In genomic region chr16:18073259-18073962, GRCm38 (mm10) we compare ENCODE assay signal across 11 mouse cellular contexts. TPM values are rescaled to one million over a fixed set of nuclear protein-coding genes. Genes with fewer than 3 reads are reported as not detected.
A peak's percentile ranks its signal among the peaks of the same experiment; 100 is the strongest.
DNase-seq lines count a peak whose midpoint lies in the region; ATAC-seq and TF ChIP-seq lines count a peak whose summit lies in the region.
"Had no signal": no experiment of that assay in that cellular context is flagged by ENCODE, and none has a peak within 500 bp of the region (broad histone marks: within the 10 kb centered on the region; RNA-seq: fewer than 3 reads in every experiment).

No protein-coding gene starts in this region.

- intact Hi-C loops in gastrocnemius, postnatal 36 days (cut with DNase I): no loop called here

- no peak for TF ChIP-seq EP300 in lung, postnatal 0 days (IDR thresholded peaks at IDR 0.05)

- H3K27ac ChIP-seq in lung, postnatal 0 days (ENCODE audit: low read length): no peak overlapping the region
- H3K27ac ChIP-seq in intestine, embryonic 16.5 days (ENCODE audit: low read length): no peak overlapping the region
- H3K27ac ChIP-seq: neural tube, embryonic 13.5 days had no signal

- no peaks in the 10 kb centered on the region for H3K27me3 ChIP-seq in lung, postnatal 0 days (replicated peaks; ENCODE audit: insufficient read depth, low read length)
- no peaks in the 10 kb centered on the region for H3K27me3 ChIP-seq in intestine, embryonic 16.5 days (replicated peaks; ENCODE audit: control insufficient read depth, insufficient read depth, low read length)
- H3K27me3 ChIP-seq: heart, embryonic 12.5 days; neural tube, embryonic 13.5 days had no signal

- WGBS in lung, postnatal 0 days: 61% methylated on average over 9 of the region's 9 CpGs
- WGBS in intestine, embryonic 16.5 days: 72% methylated on average over 9 of the region's 9 CpGs

- peak; percentile 72 for DNase-seq in lung, postnatal 0 days (ENCODE audit: low spot score)
- DNase-seq in lung, postnatal 25 days (ENCODE audit: low spot score): no peak
- peak; percentile 23 for DNase-seq in MN1 (ENCODE audit: low spot score)
- DNase-seq in thymus, postnatal 10 days (ENCODE audit: low spot score in 2 of 2): peak; percentile 81 to 86
- no peak for DNase-seq in gastrocnemius, postnatal 36 days
- no peak for DNase-seq in gastrocnemius, postnatal 4 days (ENCODE audit: low spot score in 2 of 2)
- no peak for DNase-seq in kidney, postnatal 36 days
- DNase-seq: kidney, adult 11 months had no signal

- no peaks in the 10 kb centered on the region for H3K9me3 ChIP-seq in lung, postnatal 0 days (ENCODE audit: low read length)
- H3K9me3 ChIP-seq in intestine, embryonic 16.5 days (ENCODE audit: control insufficient read depth, low read length): no peaks in the 10 kb centered on the region
- H3K9me3 ChIP-seq: heart, embryonic 12.5 days; neural tube, embryonic 13.5 days had no signal

- peaks cover 12% of the 10 kb centered on the region; the same call in 1 of the 2 replicates for H3K36me3 ChIP-seq in lung, postnatal 0 days (ENCODE audit: insufficient read depth, low read length)
- peaks cover 15% of the 10 kb centered on the region; the same call in 1 of the 2 replicates for H3K36me3 ChIP-seq in intestine, embryonic 16.5 days (ENCODE audit: control insufficient read depth, insufficient read depth, low read length)

- TF ChIP-seq CTCF in lung, postnatal 0 days (IDR thresholded peaks at IDR 0.05): no peak

- H3K9ac ChIP-seq in lung, postnatal 0 days (replicated peaks; ENCODE audit: low read depth): no peak overlapping the region
- no peak overlapping the region for H3K9ac ChIP-seq in intestine, embryonic 16.5 days (ENCODE audit: low read depth, low read length)
- H3K9ac ChIP-seq: heart, embryonic 12.5 days; neural tube, embryonic 13.5 days had no signal

- H3K4me2 ChIP-seq in lung, postnatal 0 days (replicated peaks; ENCODE audit: low read depth, low read length): no peak overlapping the region
- no peak overlapping the region for H3K4me2 ChIP-seq in intestine, embryonic 16.5 days (ENCODE audit: low read depth, low read length)
- H3K4me2 ChIP-seq: heart, embryonic 12.5 days; neural tube, embryonic 13.5 days had no signal

- H3K4me1 ChIP-seq in lung, postnatal 0 days (ENCODE audit: insufficient read depth, low read depth, low read length): no peaks in the 10 kb centered on the region
- peaks cover 18% of the 10 kb centered on the region for H3K4me1 ChIP-seq in intestine, embryonic 16.5 days (ENCODE audit: control insufficient read depth, insufficient read depth, low read length)

- no peak overlapping the region for H3K4me3 ChIP-seq in lung, postnatal 0 days (ENCODE audit: low read depth, low read length)
- no peak overlapping the region for H3K4me3 ChIP-seq in intestine, embryonic 16.5 days (ENCODE audit: low read length)
- H3K4me3 ChIP-seq: heart, embryonic 12.5 days; neural tube, embryonic 13.5 days had no signal

- peak; percentile 88 for ATAC-seq in lung, postnatal 0 days
- peak; percentile 36 for ATAC-seq in intestine, embryonic 16.5 days

RNA-seq across cellular contexts. Expression of gene Prodh, which starts 16.6 kb away (rescaled TPM):
- polyA plus RNA-seq in lung, postnatal 0 days (2015; fragmentation: Nextera tagmentation; extraction: Ambion mirVana): 10.6 and 11.0 TPM in 2 replicates
- 20.1 and 24.4 TPM in 2 replicates for polyA plus RNA-seq in intestine, embryonic 16.5 days (2015; fragmentation: Nextera tagmentation; extraction: Ambion mirVana)
- 10 to 100 TPM in 1 of 2 experiments, 1 to 10 TPM in 1; 8.5 to 13.3 TPM for total RNA-seq in gastrocnemius, postnatal 36 days (2021)
- total RNA-seq in gastrocnemius, postnatal 4 days (2021): 1 to 10 TPM; 3.1 to 3.7 TPM

RNA-seq across cellular contexts. Expression of gene Dgcr6, which starts 20.8 kb away (rescaled TPM):
- 78.6 and 87.2 TPM in 2 replicates for polyA plus RNA-seq in lung, postnatal 0 days (2015; fragmentation: Nextera tagmentation; extraction: Ambion mirVana)
- 77.0 and 77.1 TPM in 2 replicates for polyA plus RNA-seq in intestine, embryonic 16.5 days (2015; fragmentation: Nextera tagmentation; extraction: Ambion mirVana)
- 10 to 100 TPM; 29.3 to 36.3 TPM for total RNA-seq in gastrocnemius, postnatal 36 days (2021)
- total RNA-seq in gastrocnemius, postnatal 4 days (2021): 10 to 100 TPM; 35.3 to 35.4 TPM

RNA-seq across cellular contexts. Expression of gene Rtn4r, which starts 54.0 kb away (rescaled TPM):
- polyA plus RNA-seq in lung, postnatal 0 days (2015; fragmentation: Nextera tagmentation; extraction: Ambion mirVana): 0.17 and 0.23 TPM in 2 replicates
- polyA plus RNA-seq in intestine, embryonic 16.5 days (2015; fragmentation: Nextera tagmentation; extraction: Ambion mirVana): 0.73 and 2.4 TPM in 2 replicates
- under 1 TPM in 1 of 2 experiments, not detected in 1; 0.17 TPM for total RNA-seq in gastrocnemius, postnatal 36 days (2021)
- 1 to 10 TPM; 1.2 to 1.4 TPM for total RNA-seq in gastrocnemius, postnatal 4 days (2021)

Comparison
In these comparisons a context has a peak if more than half of its experiments do, and no peak if none do; other contexts are left out.
1. DNase-seq: peak in lung, postnatal 0 days (single experiment), MN1 (single experiment) and thymus, postnatal 10 days (2 of 2); none in lung, postnatal 25 days (single experiment), gastrocnemius, postnatal 36 days (0 of 2), gastrocnemius, postnatal 4 days (0 of 2) and kidney, postnatal 36 days (0 of 2).